ENCODE assay signal across 20 mouse cellular contexts in genomic region chr19:56169133-56169997, GRCm38 (mm10).
DNase-seq lines count a peak whose midpoint lies in the region; ATAC-seq and TF ChIP-seq lines count a peak whose summit lies in the region.
"Had no signal": no experiment of that assay in that cellular context is flagged by ENCODE, and none has a peak within 500 bp of the region (broad histone marks: within the 10 kb centered on the region; RNA-seq: fewer than 3 reads in every experiment).

No protein-coding gene starts in this region.

- H3K27ac ChIP-seq in lung, postnatal 0 days (ENCODE audit: low read length) = no peak overlapping the region
- H3K27ac ChIP-seq: forebrain, embryonic 12.5 days; heart, embryonic 13.5 days; hindbrain, embryonic 14.5 days; kidney, embryonic 15.5 days; limb, embryonic 12.5 days; liver, embryonic 14.5 days; lung, embryonic 15.5 days had no signal

- H3K9ac ChIP-seq in lung, postnatal 0 days (replicated peaks; ENCODE audit: low read depth) = no peak overlapping the region
- H3K9ac ChIP-seq: forebrain, embryonic 12.5 days; heart, embryonic 13.5 days; hindbrain, embryonic 14.5 days; kidney, embryonic 15.5 days; limb, embryonic 12.5 days; liver, embryonic 14.5 days; lung, embryonic 15.5 days had no signal

- H3K4me3 ChIP-seq in lung, postnatal 0 days (ENCODE audit: low read depth, low read length) = no peak overlapping the region
- H3K4me3 ChIP-seq: forebrain, embryonic 12.5 days; heart, embryonic 13.5 days; kidney, embryonic 15.5 days; limb, embryonic 12.5 days; lung, embryonic 15.5 days had no signal

- H3K36me3 ChIP-seq in lung, postnatal 0 days (ENCODE audit: insufficient read depth, low read length) = no peaks in the 10 kb centered on the region
- H3K36me3 ChIP-seq: forebrain, embryonic 12.5 days; heart, embryonic 13.5 days; kidney, embryonic 15.5 days; limb, embryonic 12.5 days; lung, embryonic 15.5 days had no signal

- intact Hi-C loops in gastrocnemius, postnatal 14 days (cut with DNase I; ENCODE audit: low total_unique reads) = no loop called here

- no peak overlapping the region for H3K4me2 ChIP-seq in lung, postnatal 0 days (replicated peaks; ENCODE audit: low read depth, low read length)
- H3K4me2 ChIP-seq: forebrain, embryonic 12.5 days; heart, embryonic 13.5 days; hindbrain, embryonic 14.5 days; kidney, embryonic 15.5 days; limb, embryonic 12.5 days; lung, embryonic 15.5 days; midbrain, embryonic 11.5 days had no signal

- DNase-seq in gastrocnemius, adult 18-20 months (ENCODE audit: low spot score) = peak; percentile 32
- no peak for DNase-seq in gastrocnemius, postnatal 10 days
- DNase-seq in lung, postnatal 0 days (ENCODE audit: low spot score) = peak; percentile 10
- DNase-seq in lung, postnatal 14 days = no peak
- DNase-seq in gastrocnemius, postnatal 14 days = peak; percentile 40
- DNase-seq in cerebellum, postnatal 36 days = no peak
- no peak for DNase-seq in right cerebral cortex, postnatal 4 days
- DNase-seq: cerebellum, adult 8-10 months; heart, adult 11 months; heart, postnatal 36 days; spleen, adult 18-20 months; thymus, postnatal 36 days had no signal

- TF ChIP-seq CTCF in lung, postnatal 0 days (IDR thresholded peaks at IDR 0.05) = no peak

- 69% methylated on average over 5 of the region's 5 CpGs for WGBS in lung, postnatal 0 days

- TF ChIP-seq EP300 in lung, postnatal 0 days (IDR thresholded peaks at IDR 0.05) = no peak

- H3K4me1 ChIP-seq in lung, postnatal 0 days (ENCODE audit: insufficient read depth, low read depth, low read length) = no peaks in the 10 kb centered on the region
- H3K4me1 ChIP-seq: forebrain, embryonic 12.5 days; kidney, embryonic 15.5 days; lung, embryonic 15.5 days had no signal

- H3K9me3 ChIP-seq in lung, postnatal 0 days (ENCODE audit: low read length) = no peaks in the 10 kb centered on the region
- H3K9me3 ChIP-seq: forebrain, embryonic 12.5 days; kidney, embryonic 15.5 days; lung, embryonic 15.5 days had no signal

- no peak for ATAC-seq in lung, postnatal 0 days

- H3K27me3 ChIP-seq in lung, postnatal 0 days (replicated peaks; ENCODE audit: insufficient read depth, low read length) = no peaks in the 10 kb centered on the region
- H3K27me3 ChIP-seq: heart, embryonic 13.5 days; kidney, embryonic 15.5 days; lung, embryonic 15.5 days had no signal

Comparison
In these comparisons a context has a peak if more than half of its experiments do, and no peak if none do; other contexts are left out.
1. DNase-seq: peak in gastrocnemius, adult 18-20 months (single experiment), lung, postnatal 0 days (single experiment) and gastrocnemius, postnatal 14 days (single experiment); none in gastrocnemius, postnatal 10 days (single experiment), lung, postnatal 14 days (single experiment), cerebellum, postnatal 36 days (0 of 2) and right cerebral cortex, postnatal 4 days (single experiment).